Mouse (Mus musculus) lung, embryonic 16.5 days (tissue): ENCODE measurements at regions not wholly inside any gene's neighbourhood (a gene's known extent, or its start where the extent isn't known, plus 50 kb on each side); places are given as distances from the start of the nearest gene placed in this dataset.

ENCODE experiments used
- ATAC-seq: fragments of 200-750 bp; cut with Nextera tagmentation; 2 replicates; pipeline ENCODE4 v1.8.0; 2017; ENCODE audit warnings: low read depth, mild to moderate bottlenecking, moderate library complexity
- H3K27ac ChIP-seq: fragments of 300-500 bp; sonication (generic); 2 replicates; pipeline ENCODE4 v1.5.1; 2014; ENCODE audit warnings: mild to moderate bottlenecking, control low read depth, low read length
- H3K27me3 ChIP-seq: fragments of 300-500 bp; sonication (generic); 2 replicates; pipeline ENCODE4 v1.6.1; 2014; ENCODE audit warnings: low read depth, low read length, mixed read lengths; ENCODE audit not compliant: control insufficient read depth, insufficient read depth
- H3K36me3 ChIP-seq: fragments of 300-500 bp; sonication (generic); 2 replicates; pipeline ENCODE4 v1.6.1; 2014; ENCODE audit warnings: low read length; ENCODE audit not compliant: control insufficient read depth, insufficient read depth
- H3K4me1 ChIP-seq: fragments of 300-500 bp; sonication (generic); replicated peaks from 2 replicates; pipeline ENCODE4 v1.6.1; 2014; ENCODE audit warnings: low read length, mixed read lengths; ENCODE audit not compliant: control insufficient read depth, insufficient read depth
- H3K4me2 ChIP-seq: fragments of 300-500 bp; sonication (generic); 2 replicates; pipeline ENCODE4 v1.6.1; 2014; ENCODE audit warnings: low read depth, low read length, control low read depth
- H3K4me3 ChIP-seq: fragments of 300-500 bp; sonication (generic); 2 replicates; pipeline ENCODE4 v1.5.1; 2014; ENCODE audit warnings: mild to moderate bottlenecking, low read length, control low read depth
- H3K9ac ChIP-seq: fragments of 300-500 bp; sonication (generic); 2 replicates; pipeline ENCODE4 v1.6.1; 2014; ENCODE audit warnings: low read length, control low read depth
- H3K9me3 ChIP-seq: fragments of 300-500 bp; sonication (generic); 2 replicates; pipeline ENCODE4 v1.6.1; 2016; ENCODE audit warnings: low read length; ENCODE audit not compliant: control insufficient read depth
- WGBS: fragments of 180-500 bp; shearing (Covaris S2); extraction: QIAGEN DNeasy Blood & Tissue Kit; methylation state at CpG from one replicate; pipeline ENCODE4 v1.1.7; 2014; 5-methylcytosine and 5-hydroxymethylcytosine counted together

DNA sequence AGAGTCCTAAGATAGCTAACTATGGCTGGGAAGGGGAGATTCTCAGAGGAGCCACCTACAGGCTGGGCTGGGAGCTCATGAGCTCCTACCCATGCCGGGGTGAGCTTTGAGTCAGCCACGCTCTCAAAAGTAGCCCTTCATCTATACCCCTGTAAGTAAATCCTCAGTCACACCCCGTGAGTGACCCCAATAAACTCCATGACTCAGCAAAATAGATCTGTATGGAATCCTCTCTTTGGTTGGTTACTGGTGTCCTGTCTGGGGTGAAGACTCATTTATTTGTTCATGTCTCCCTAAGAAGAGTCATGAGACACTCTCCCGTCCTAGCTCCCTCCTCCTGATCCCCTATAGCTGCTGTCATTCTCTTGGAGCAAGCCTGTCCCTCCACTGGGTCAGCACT, 99.5 kb downstream of the Plxna1 start:
- Histone ChIP-seq H3K27ac (no peak overlapping the region), H3K27me3 (no peaks in the 10 kb centered on the region), H3K9me3 (no peaks in the 10 kb centered on the region), H3K9ac (no peak overlapping the region), H3K4me2 (no peak overlapping the region), H3K36me3 (no peaks in the 10 kb centered on the region), H3K4me3 (no peak overlapping the region), H3K4me1 (no peaks in the 10 kb centered on the region)
- no peak for ATAC-seq
- 60% methylated on average over 4 of the region's 4 CpGs for WGBS

- 79% methylated on average over 3 of the region's 3 CpGs for WGBS
- no peaks in the 10 kb centered on the region for H3K36me3 ChIP-seq
Measured at GRCm38 (mm10) chr6:89265296-89265695, 97.1 kb downstream of the Plxna1 start.

More at GRCm38 (mm10) chr6:89265296-89265695, 97.1 kb downstream of the Plxna1 start:
- Histone ChIP-seq H3K4me3 (no peak overlapping the region), H3K9me3 (no peaks in the 10 kb centered on the region), H3K27ac (no peak overlapping the region), H3K4me2 (no peak overlapping the region), H3K9ac (no peak overlapping the region), H3K4me1 (no peaks in the 10 kb centered on the region), H3K27me3 (no peaks in the 10 kb centered on the region)
- ATAC-seq: no peak
